Mouse (Mus musculus) 3134 (cell line): ENCODE data around the gene Bahcc1.

ENCODE experiments used
- DNase-seq: peaks from one replicate; pipeline ENCODE4 v3.0.0-alpha.2; 2011; ENCODE audit warnings: low spot score; ENCODE audit not compliant: insufficient read length; ENCODE audit errors: extremely low read depth

The Bahcc1 gene

DNA sequence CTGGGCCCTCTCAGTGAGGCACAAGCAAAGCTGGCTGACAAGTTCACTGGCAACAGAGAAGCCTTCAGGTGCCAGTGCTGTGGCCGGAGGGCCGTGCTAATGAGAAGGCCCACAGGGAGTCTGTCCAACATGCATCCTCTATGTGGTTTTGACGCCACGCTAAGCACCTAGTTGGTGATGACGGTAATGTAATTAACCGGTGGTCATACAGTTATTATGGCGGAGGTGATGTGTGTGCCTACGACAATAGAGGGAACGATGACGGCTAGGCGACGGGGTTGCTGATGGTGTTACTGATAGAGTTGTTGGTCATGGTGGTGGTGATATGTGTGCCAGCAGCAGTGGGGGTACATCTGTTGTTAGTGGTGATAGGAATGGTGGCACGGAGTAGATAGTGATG is 25.2 kb downstream of the Bahcc1 start:
- DNase-seq = no peak

DNA sequence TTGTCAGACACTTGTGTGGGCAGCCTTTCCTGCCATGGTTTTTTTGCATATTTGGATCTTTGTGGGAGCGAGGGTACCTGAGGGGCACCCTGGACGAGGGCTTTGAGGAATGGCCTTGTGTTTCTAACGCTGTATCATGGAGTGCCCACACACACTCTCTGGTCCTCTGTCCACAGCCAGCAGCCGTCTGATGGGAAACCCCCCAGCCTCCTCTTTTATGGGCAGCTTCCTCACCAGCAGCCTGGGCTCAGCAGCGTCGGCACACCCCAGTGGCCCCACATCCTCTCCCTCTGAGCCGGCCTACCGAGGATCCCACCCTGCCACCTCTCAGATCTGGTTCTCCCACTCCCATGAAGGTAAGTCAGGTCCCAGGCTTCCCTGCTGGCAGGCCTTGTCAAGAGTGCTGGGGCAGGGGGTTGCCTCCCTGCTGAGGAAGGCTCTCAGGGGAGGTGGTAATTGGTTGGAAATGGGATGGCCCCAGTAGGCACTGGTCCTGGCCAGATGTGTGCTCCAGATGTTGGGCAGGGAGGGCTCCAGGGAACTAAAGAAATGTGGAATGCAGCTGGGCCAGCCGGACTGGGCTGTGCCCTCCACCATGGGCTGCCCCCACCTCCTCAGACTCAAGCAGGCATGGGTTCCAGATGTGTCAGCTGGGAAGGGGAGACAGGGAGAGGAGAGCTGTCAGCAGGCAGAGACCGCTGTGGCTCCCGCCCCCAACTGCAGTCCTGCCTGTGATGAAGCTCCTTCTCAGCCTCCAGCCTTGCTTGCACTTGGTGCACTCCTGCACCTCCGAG is 26.3 kb downstream of the Bahcc1 start:
- no peak for DNase-seq

DNA sequence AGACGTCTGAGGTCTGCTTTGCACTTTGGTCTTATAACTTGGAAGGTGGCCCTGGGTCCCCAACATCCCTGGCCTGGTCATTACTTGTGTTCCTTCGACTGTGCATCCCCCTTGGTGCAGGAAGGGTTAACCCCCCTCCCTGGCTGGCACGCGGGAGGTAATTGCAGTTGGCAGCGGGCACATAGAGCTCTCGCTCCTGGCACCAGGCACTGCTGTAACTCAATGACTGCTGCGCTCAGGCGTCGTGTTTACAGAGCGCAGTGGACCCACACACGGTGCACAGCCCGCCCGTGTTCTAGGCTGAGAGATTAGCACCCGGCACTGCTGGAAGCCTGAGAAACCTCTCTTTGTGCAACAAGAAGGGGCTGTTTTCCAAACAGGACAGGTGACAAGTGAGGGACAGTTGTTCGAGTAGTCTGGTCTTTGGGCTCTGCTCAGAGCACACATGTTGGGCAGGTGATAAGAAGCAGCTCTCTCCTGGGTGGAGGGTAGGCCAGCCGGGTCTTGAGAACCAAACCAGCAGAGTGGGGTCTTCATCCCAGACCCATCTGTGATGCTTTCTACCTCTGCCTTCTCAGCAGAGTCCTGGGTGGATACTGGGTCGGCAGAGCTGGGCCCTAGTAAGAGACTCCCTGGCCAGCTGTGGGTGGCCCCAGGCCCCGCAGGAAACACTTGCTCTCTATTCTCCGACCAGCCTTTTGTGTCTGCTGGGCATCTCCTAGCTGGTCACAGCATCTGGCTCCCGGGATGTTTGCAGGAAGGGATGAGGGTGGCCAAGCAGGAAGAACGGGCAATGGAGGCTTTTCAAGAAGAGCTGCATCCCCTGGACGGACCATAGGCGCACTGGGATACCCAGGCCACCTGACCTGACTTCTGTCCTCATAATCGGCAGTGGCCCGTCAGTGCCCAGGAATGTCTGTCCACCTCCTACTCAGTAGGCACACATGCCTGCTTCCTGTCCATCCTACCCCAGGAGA is 27.3 kb downstream of the Bahcc1 start:
- no peak for DNase-seq

- no peak for DNase-seq
Observed at GRCm38 (mm10) chr11:120260769-120261150, 28.0 kb downstream of the Bahcc1 start.

DNA sequence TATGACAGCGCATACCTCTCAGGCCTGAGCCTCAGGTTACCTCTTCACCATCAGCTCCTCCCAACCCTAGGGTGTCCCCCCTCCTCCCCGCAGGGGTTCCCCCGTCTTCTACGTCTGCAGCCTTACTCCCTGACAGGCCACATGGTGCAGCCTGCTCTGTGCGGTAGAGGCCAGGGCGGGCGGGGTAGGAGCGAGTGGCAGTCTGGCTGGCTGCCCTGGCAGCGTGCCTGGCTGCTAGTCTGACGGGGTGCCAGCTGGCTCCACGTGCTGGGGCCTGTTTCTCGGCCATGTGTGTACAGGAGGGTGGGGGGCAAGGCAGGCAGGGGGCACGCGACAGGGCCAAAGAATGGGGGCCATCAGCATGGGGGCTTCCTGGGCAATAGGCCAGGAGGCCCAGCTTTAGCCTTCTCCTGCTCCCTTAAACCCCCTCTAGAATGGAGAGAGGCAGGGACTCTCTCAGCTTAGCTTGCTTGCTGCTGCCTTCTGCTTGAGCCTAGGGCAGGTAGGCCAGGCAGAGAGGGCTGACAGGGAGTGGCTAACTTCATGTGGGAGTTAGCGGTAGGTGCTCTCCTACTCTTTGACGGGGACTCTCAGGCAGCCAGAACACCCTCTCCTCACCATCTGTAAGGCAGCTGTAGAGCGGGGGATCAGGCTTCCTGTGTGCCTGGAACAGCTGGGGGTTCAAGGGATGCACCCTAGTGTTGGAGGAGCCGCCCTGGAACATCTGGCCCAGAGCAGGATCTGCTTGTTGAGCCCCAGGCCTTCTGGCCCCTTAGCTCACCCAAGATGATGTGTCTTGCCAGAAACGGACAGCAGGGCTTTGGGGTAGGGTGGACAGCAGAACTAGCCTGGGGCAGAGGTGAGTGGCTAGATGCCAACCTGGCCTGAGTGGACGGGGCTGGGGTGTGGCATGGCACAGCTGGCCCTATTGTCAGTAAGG is 28.9 kb downstream of the Bahcc1 start:
- DNase-seq = peak; percentile 94

GRCm38 (mm10) chr11:120262356-120262901 is 29.7 kb downstream of the Bahcc1 start:
- peak; percentile 93 for DNase-seq

DNA sequence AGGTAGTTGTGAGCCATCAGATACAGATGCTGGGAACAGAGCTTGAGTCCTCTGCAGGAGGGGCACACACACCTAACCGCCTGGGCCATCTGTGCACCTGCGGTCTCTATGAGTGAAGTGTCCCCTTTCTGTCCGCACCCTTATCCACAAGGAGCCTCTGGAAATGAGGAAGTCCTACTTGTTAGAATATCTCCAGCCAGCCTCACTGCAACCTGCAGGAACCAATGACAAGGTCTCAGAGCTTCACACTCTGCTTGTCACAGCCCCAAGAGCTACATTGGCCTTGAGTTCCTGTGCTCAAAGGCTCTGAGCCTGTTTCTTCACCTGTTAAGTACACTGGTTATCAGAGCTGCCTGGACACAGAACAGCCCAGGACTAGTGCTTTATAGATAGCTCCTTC is 30.4 kb downstream of the Bahcc1 start:
- no peak for DNase-seq

DNA sequence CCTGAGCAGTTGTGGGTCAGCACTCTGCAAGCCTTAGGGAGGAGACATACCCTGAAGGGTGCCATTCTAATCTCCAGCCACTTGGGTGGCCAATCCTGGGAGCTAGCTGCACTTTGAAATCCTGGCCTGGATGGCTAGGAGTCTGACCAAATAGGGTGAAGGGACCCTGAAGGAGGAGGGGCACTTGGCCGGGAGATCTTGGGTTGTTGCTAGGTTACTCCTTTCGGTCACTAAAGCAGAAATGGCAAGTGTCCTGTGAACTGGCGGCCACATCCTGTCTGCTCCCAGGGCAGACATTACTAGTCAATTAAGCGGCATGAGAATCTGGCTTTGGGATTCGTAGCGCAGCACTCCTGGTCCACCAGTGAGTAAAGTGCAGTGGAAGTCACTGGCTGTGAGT is 31.3 kb downstream of the Bahcc1 start:
- DNase-seq = no peak

DNA sequence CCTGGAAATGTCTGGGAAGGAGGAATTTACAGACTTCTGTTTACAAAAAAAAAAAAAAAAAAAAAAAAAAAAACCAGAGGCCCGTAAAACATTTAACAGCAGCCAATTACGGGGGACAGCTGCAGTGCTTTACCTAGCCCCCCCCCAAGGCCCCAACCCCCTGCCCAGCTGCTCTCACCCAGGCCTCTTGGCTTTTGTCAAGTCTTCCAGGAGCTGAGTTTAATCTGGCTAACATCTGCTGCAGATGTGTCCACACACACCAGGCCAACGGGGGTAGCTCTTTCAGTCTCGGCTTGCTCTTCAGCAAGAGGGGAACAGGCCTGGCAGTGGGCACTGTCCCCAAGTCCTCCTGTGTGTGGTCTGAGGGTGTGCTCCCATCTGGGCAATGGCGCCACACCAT is 32.7 kb downstream of the Bahcc1 start:
- DNase-seq = no peak

GRCm38 (mm10) chr11:120266259-120266758 is 33.6 kb downstream of the Bahcc1 start:
- no peak for DNase-seq

DNA sequence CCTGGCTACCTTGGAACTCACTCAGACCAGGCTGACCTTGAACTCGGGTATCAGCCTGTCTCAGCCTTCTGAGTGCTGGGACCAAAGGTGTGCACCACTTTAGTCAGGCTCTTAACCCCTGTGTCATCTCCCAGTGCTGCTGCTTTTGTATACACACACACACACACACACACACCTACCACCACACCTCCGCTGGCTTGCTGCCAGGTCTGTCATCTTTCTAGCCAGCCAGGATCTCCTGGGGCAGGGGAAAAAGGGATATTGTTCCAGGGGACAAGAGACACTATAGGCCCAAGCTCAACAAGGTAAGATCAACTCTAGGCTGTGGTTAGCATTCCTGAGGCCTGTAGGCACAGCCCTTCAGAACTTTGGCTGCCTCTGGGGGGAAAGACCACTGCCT is 34.5 kb downstream of the Bahcc1 start:
- no peak for DNase-seq

- DNase-seq = peak; percentile 65
Observed at GRCm38 (mm10) chr11:120267676-120268075, 34.9 kb downstream of the Bahcc1 start.

DNA sequence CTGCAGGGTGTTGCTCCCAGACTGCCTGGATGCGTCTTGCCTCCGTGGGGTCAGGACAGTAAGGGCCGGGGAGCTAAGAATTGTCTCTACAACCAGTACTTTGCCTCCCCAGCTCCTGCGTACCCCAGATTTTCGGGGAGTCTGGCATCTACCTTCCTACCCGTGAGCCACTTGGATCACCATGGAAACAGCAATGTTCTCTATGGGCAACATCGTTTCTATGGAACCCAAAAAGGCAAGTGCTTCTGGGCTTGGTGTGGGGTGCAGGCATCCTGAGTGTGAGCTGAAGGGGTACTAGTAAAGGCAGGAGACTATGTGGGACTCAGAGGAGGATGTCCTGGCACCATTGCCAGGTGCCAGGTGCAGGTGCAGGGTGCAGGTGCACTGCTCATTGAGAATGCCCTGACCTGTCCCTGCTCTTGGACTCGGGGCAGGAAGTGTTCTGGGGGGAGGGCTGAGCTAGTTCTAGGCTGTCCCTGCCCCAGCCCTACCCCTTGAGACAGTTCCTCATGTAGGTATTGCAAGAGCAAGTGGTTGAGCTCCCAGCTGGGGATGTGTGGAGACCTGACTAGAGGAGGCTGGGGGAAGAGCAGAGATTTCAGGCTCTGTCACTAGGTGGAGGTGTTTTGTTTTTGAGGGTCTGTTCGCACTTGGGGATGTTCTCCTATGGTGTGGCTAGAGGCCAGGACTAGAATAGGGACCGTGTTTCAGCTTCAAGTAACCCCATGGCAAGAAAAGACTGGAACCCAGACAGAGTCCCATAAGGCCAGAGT is 35.6 kb downstream of the Bahcc1 start:
- no peak for DNase-seq

GRCm38 (mm10) chr11:120269007-120269406 is 36.3 kb downstream of the Bahcc1 start:
- no peak for DNase-seq

GRCm38 (mm10) chr11:120269498-120270104 is 36.9 kb downstream of the Bahcc1 start:
- peak; percentile 55 for DNase-seq

- no peak for DNase-seq
Observed at GRCm38 (mm10) chr11:120279335-120279734, 46.6 kb downstream of the Bahcc1 start.

GRCm38 (mm10) chr11:120280281-120280773 is 47.6 kb downstream of the Bahcc1 start:
- DNase-seq = no peak

DNA sequence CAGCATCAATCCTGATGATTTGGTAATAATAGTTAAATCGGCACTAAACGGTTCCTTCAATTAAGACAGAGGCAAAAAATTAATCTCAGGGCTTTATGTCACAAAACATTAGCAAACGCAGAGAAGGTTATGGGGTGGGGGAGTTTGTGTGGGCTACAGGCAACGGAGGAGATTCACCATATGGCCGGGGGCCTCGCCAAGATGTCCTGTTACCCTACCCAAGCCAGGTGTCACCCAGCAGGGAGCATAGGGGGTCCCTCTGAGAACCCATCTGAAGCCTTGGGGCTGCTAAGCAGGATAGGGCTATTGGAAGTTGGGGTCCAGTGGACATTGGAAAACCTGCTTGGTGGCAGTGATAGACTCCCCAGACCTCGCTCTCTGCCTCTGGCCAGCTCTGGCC is 48.0 kb downstream of the Bahcc1 start:
- no peak for DNase-seq

DNA sequence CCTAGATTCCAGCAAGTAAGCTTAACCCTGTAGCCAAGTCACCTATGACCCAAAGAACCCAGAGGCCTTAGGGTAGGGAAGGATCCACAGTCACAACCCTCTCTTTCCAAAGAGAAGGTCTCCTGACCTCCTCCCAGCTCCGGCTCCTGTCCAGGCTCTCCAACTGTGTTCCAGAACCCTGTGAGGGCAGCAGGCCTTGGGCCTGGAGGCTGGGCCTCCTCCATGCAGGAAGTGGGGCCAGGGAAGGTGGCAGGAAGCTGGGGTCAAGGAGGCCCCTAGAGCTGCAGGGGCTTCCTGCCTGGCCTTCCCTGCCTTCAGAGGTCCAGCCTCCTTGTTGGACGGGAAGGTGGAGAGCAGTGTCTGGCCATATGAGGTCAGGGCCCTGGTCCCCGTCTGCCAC is 48.5 kb downstream of the Bahcc1 start:
- no peak for DNase-seq
